Mouse (Mus musculus) heart, embryonic 11.5 days (tissue): ENCODE measurements around the gene Gm3854. TPM values are rescaled to one million over a fixed set of nuclear protein-coding genes. Genes with fewer than 3 reads are reported as not detected.
A peak's percentile ranks its signal among the peaks of the same experiment; 100 is the strongest.
"Not testable (repeated sequence)": the region's sequence is repeated elsewhere in the genome, so short reads cannot be mapped to it uniquely, and the experiment has no call there.

Experiments
- ATAC-seq: fragments of 200-750 bp; cut with Nextera tagmentation; replicated peaks from 2 replicates; pipeline ENCODE4 v1.8.0; 2017; ENCODE audit warnings: moderate library complexity; ENCODE audit not compliant: insufficient number of reproducible peaks, low FRiP score, low TSS enrichment
- H3K27ac ChIP-seq: fragments of 300-500 bp; sonication (generic); 2 replicates; pipeline ENCODE4 v1.5.1; 2014; ENCODE audit warnings: mild to moderate bottlenecking, low read depth, low read length
- H3K27me3 ChIP-seq: fragments of 300-500 bp; sonication (generic); 2 replicates; pipeline ENCODE4 v1.6.1; 2014; ENCODE audit warnings: mild to moderate bottlenecking, low read length, mixed read lengths; ENCODE audit not compliant: control insufficient read depth, insufficient read depth
- H3K36me3 ChIP-seq: fragments of 300-500 bp; sonication (generic); 2 replicates; pipeline ENCODE4 v1.6.1; 2014; ENCODE audit warnings: mild to moderate bottlenecking, low read length, moderate library complexity, mixed read lengths; ENCODE audit not compliant: control insufficient read depth, insufficient read depth
- H3K4me1 ChIP-seq: fragments of 300-500 bp; sonication (generic); 2 replicates; pipeline ENCODE4 v1.6.1; 2014; ENCODE audit warnings: low read length; ENCODE audit not compliant: control insufficient read depth, insufficient read depth
- H3K4me2 ChIP-seq: fragments of 300-500 bp; sonication (generic); 2 replicates; pipeline ENCODE4 v1.6.1; 2014; ENCODE audit warnings: mild to moderate bottlenecking, moderate library complexity
- H3K4me3 ChIP-seq: fragments of 300-500 bp; sonication (generic); 2 replicates; pipeline ENCODE4 v1.5.1; 2014; ENCODE audit warnings: low read depth, low read length
- H3K9ac ChIP-seq: fragments of 300-500 bp; sonication (generic); 2 replicates; pipeline ENCODE4 v1.6.1; 2014; ENCODE audit warnings: mild to moderate bottlenecking, low read depth, low read length, moderate library complexity
- H3K9me3 ChIP-seq: fragments of 300-500 bp; sonication (generic); replicated peaks from 2 replicates; pipeline ENCODE4 v1.6.1; 2016; ENCODE audit warnings: low read length; ENCODE audit not compliant: control insufficient read depth
- WGBS: fragments of 180-500 bp; shearing (Covaris S2); extraction: QIAGEN DNeasy Blood & Tissue Kit; methylation state at CpG from one replicate; pipeline ENCODE4 v1.1.7; 2014; ENCODE audit not compliant: insufficient replicate concordance; 5-methylcytosine and 5-hydroxymethylcytosine counted together
- polyA plus RNA-seq: library from polyadenylated mRNA; unstranded; fragments of >200 nt; fragmentation: Nextera tagmentation; extraction: Ambion mirVana; gene quantifications from 2 replicates; pipeline ENCODE4 v1.2.1, GENCODE M21; 2014

The Gm3854 gene
- polyA plus RNA-seq, 1 experiment from 2014 or later: 1.1 TPM

DNA sequence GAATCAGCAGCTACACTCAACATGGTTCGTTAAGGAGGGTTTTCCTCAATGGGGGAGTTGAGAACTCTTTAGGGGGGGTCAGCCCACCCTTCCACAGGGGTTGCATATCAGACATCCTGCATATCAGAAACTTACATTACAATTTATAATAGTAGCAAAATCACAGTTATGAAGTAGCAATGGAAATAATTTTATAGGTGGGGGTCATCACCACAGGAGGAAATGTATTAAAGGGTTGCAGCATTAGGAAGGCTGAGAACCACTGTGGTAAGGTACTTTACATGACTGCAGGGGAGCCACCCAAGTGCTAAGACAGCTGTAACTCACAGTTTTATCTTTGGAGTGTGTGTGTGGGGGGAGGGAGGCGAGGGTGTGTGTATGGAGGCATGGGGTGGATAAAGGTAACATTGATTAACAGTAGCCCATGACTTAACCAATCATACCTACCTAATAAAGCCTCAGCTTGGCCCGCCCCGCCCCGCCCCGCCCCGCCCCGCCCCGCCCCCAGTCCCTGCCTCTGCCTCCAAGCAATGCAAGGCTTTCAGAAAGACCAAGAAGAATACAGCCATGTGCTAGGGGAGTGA is 17.0 kb downstream of the Gm3854 start:
- no peak overlapping the region for H3K9ac ChIP-seq
- H3K36me3 ChIP-seq: no peaks in the 10 kb centered on the region
- WGBS: 10% methylated on average over 9 of the region's 9 CpGs
- no peak overlapping the region for H3K4me3 ChIP-seq
- H3K4me1 ChIP-seq: no peaks in the 10 kb centered on the region
- no peak overlapping the region for H3K4me2 ChIP-seq
- H3K27me3 ChIP-seq: no peaks in the 10 kb centered on the region
- ATAC-seq: no peak
- no peak overlapping the region for H3K27ac ChIP-seq
- no peaks in the 10 kb centered on the region for H3K9me3 ChIP-seq

DNA sequence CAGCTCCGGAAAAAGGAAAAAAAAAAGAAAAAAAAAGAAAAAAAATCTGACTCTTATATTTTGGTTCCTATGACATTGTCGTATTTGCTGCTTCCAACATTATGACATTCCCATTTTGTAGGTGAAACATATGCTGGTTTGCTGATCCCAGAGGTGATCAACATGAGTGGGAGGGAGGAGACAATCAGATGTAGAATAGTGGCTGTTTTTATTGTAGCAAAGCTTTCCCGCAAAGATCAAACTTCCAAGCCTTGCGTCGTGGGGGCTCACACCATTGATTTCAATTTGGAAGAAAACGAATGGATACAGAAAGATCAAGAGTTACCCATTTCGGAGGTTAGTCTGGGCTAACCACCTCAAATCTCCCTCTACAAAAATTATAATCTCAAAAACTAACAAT is 18.2 kb downstream of the Gm3854 start:
- peak overlapping the region; percentile 70 for H3K9ac ChIP-seq
- no peaks in the 10 kb centered on the region for H3K9me3 ChIP-seq
- H3K36me3 ChIP-seq: no peaks in the 10 kb centered on the region
- H3K4me3 ChIP-seq: peak overlapping the region; percentile 61
- H3K27ac ChIP-seq: peak overlapping the region; percentile 64
- H3K4me2 ChIP-seq: peak overlapping the region; percentile 85
- H3K4me1 ChIP-seq: no peaks in the 10 kb centered on the region
- no peaks in the 10 kb centered on the region for H3K27me3 ChIP-seq
- ATAC-seq: no peak
- WGBS: 28% methylated on average over 7 of the region's 7 CpGs

DNA sequence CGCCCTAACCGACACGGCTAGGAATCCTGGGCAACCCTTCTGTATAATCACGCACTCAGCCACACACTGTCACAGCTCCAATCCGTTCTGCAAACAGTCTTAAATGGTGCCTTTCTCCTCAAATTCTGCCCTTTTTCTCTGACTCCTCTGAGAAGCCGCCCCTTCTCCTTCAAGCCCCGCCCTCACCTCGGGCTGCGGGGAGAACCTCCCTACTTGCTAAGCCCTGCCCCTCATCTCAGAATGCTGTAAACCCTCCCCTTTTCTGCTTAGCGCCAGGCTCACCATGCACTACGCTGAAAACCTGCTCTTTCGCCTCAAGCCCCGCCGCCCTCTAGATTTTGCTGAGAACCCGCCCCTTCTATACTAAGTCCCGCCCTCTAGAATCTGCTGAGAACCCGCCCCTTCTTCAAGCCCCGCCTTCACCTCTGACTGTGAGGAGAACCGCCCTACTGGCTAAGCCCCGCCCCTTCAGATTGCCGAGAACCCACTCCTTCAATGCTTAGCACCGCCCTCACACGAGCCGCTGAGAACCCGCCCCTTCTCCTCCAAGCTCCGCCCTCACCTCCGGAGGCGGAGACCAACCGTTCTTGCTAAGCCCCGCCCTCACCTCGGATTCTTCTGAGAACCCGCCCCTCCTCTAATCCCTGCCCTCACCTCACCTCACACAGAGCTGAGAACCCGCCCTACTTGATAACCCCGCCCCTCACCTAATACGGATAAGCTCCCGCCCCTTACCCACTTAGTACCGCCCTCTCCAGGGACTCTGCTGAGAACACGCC is 18.9 kb downstream of the Gm3854 start:
- Histone ChIP-seq H3K36me3 (no peaks in the 10 kb centered on the region), H3K4me1 (no peaks in the 10 kb centered on the region), H3K27ac (peak overlapping the region; percentile 64), H3K9me3 (no peaks in the 10 kb centered on the region), H3K4me3 (peak overlapping the region; percentile 61), H3K4me2 (peak overlapping the region; percentile 85), H3K27me3 (no peaks in the 10 kb centered on the region), H3K9ac (peak overlapping the region; percentile 70)
- 1% methylated on average over 38 of the region's 38 CpGs for WGBS
- peak; percentile 93 for ATAC-seq

DNA sequence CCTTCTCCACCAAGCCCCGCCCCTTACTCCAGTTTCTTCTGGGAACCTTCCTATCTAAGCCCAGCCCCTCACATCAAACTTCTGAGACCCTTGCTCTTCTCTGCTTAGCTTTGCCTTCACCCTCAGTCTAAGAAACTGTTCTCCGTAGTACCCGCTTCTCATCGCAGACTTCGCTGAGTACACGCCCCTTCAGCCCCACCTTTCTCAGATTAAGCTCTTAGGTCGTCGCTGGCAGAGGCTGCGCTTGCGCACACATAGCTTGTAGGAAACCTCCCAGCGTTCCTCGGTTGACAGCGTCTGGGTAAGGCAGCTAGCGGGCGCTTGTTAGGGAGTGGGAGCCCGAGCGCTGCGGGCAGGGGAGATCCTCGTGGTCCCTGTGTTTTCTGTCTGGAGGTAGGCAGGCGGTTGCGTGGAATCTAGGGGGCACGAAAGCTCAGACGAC is 19.5 kb downstream of the Gm3854 start, which contains the start of gene Zfp78:
Gene Zfp78 (plus strand): TSS at position 234 of the 442 bp plus-strand sequence.
- Histone ChIP-seq H3K27ac (peak within 1 kb of the TSS; percentile 64), H3K27me3 (no peaks in the 10 kb centered on the region), H3K9me3 (no peaks in the 10 kb centered on the region), H3K9ac (peak within 1 kb of the TSS; percentile 78), H3K4me3 (peak within 1 kb of the TSS; percentile 61), H3K4me1 (no peaks in the 10 kb centered on the region), H3K4me2 (peak within 1 kb of the TSS; percentile 85), H3K36me3 (no peaks in the 10 kb centered on the region)
- WGBS: under 1% methylated on average over 23 of the region's 23 CpGs
- peak; percentile 85 for ATAC-seq

DNA sequence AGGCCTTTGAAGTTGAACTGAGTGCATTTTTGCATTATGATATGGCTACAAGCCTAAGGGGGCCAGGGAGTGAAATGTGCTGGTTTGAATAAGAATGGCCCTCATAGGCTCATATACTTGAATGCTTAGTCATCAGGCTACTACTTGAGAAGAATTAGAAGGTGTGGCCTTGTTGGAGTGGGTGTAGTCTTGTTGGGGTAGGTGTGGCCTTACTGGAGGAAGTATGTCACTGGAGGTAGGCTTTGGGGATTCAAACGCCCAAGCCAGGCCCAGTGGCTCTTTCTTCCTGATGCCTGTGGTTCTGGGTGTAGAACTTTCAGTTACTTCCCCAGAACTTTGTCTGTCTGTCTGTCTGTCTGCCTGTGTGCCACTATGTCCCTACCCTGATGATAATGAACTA is 21.2 kb downstream of the Gm3854 start:
- H3K4me3 ChIP-seq: no peak overlapping the region
- ATAC-seq: no peak
- H3K27me3 ChIP-seq: no peaks in the 10 kb centered on the region
- no peaks in the 10 kb centered on the region for H3K36me3 ChIP-seq
- no peak overlapping the region for H3K27ac ChIP-seq
- H3K9me3 ChIP-seq: no peaks in the 10 kb centered on the region
- no peak overlapping the region for H3K4me2 ChIP-seq
- no peaks in the 10 kb centered on the region for H3K4me1 ChIP-seq
- WGBS: 33% methylated on average over 1 of the region's 1 CpGs
- no peak overlapping the region for H3K9ac ChIP-seq

DNA sequence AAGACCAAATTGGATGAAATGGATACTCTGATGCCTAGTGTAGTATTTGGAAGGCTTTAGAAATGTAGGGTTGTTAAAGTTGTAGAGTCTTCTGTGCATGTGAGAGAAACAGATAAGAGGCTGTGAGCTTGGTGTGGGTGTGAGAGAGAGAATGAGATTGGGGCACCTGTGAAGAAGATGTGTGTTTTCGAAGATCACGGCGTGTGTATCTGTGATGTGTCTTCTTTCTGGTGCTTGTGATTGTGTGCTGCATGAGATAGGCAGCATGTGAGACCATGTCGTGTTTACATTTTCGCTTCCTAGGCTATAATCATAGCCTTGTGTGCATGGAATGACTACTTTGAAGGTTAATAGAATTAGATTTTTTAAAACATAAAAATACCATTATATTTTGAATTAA is 23.6 kb downstream of the Gm3854 start:
- Histone ChIP-seq H3K9ac (no peak overlapping the region), H3K36me3 (no peaks in the 10 kb centered on the region), H3K27me3 (no peaks in the 10 kb centered on the region), H3K4me1 (no peaks in the 10 kb centered on the region), H3K4me2 (no peak overlapping the region), H3K4me3 (no peak overlapping the region), H3K27ac (no peak overlapping the region), H3K9me3 (no peaks in the 10 kb centered on the region)
- 80% methylated on average over 5 of the region's 5 CpGs for WGBS
- ATAC-seq: no peak

DNA sequence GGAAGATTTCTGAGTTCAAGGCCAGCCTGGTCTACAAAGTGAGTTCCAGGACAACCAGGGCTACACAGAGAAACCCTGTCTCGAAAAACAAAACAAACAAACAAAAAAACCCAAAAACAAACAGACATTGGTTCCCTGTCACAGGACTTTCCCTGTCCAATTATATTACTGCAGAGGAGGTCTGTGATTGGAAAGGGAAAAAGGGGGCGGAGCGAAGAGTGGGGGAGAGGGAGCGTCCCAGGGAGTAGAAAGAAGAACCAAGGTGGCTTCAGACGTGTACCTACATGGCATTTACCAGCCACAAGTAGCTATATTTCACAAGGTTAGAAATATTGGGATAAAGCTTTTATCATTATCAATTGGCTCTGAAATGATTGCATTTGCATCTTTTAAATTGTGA is 24.6 kb downstream of the Gm3854 start:
- ATAC-seq, H3K4me3 ChIP-seq, H3K9ac ChIP-seq, H3K4me1 ChIP-seq, H3K9me3 ChIP-seq, H3K27ac ChIP-seq, H3K36me3 ChIP-seq, H3K27me3 ChIP-seq, H3K4me2 ChIP-seq: not testable (repeated sequence)
- WGBS: 80% methylated on average over 5 of the region's 5 CpGs

DNA sequence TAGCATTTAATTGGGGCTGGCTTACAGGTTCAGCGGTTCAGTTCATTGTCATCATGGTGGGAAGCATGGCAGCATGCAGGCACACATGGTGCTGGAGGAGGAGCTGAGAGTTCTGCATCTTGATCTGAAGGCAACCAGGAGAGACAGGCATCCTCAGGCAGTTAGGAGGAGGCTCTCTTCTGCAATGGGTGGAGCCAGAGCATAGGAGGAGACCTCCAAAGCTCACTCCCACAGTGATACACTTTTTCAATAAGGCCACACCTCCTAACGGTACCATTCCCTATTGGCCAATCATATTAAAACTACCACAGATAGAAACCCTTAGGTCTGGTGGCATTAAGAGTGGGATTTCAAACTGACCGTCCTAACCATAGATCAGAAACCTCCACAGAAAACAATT is 25.9 kb downstream of the Gm3854 start:
- Histone ChIP-seq H3K4me2 (no peak overlapping the region), H3K4me1 (no peaks in the 10 kb centered on the region), H3K9me3 (no peaks in the 10 kb centered on the region), H3K27me3 (no peaks in the 10 kb centered on the region), H3K4me3 (no peak overlapping the region), H3K27ac (no peak overlapping the region), H3K9ac (no peak overlapping the region), H3K36me3 (no peaks in the 10 kb centered on the region)
- 74% methylated on average over 3 of the region's 3 CpGs for WGBS
- no peak for ATAC-seq

DNA sequence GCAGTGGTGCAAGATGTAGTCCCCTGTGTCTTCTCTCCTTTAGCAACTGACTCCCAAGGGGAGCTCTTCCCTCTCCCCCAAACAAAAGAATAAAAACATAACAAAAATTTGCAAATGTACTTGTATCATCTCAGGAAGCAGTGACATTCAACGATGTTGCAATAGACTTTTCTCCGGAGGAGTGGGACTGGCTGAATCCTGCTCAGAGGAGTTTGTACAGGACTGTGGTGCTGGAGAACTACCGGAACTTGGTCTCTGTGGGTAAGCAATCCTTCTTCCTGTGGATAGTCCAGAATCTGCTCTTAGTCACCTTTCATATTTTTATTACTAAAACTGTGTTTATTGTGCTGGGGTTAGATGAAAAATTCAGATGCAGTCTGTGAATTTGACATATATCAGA is 29.4 kb downstream of the Gm3854 start:
- no peaks in the 10 kb centered on the region for H3K36me3 ChIP-seq

More for the DNA sequence above, 29.4 kb downstream of the Gm3854 start:
- Histone ChIP-seq H3K27ac (no peak overlapping the region), H3K4me3 (no peak overlapping the region), H3K4me1 (no peaks in the 10 kb centered on the region), H3K9ac (no peak overlapping the region), H3K27me3 (no peaks in the 10 kb centered on the region), H3K9me3 (no peaks in the 10 kb centered on the region), H3K4me2 (no peak overlapping the region)
- ATAC-seq: no peak
- 80% methylated on average over 3 of the region's 3 CpGs for WGBS
